Mouse (Mus musculus): ENCODE data around the gene Zfand4. TPM values are rescaled to one million over a fixed set of nuclear protein-coding genes. Genes with fewer than 3 reads are reported as not detected.

Gene Zfand4
- polyA plus RNA-seq, 1 experiment: 157 TPM

GRCm38 (mm10) chr6:116356948-116357325 lies 92.9 kb downstream of the Zfand4 start:
- H3K27ac ChIP-seq (ENCODE audit: control insufficient read depth, insufficient read depth, low read depth, low read length): no peak overlapping the region
- TF ChIP-seq POLR2A (IDR thresholded peaks at IDR 0.05; ENCODE audit: control insufficient read depth, low read depth, low read length) (no peak), CTCF (IDR thresholded peaks at IDR 0.05; ENCODE audit: control insufficient read depth, insufficient read depth, insufficient replicate concordance, low read depth, low read length) (no peak)

GRCm38 (mm10) chr6:116358056-116358455 lies 94.0 kb downstream of the Zfand4 start:
- Histone ChIP-seq H3K4me1 (ENCODE audit: control insufficient read depth, insufficient read depth, low read length) (no peaks in the 10 kb centered on the region), H3K4me3 (ENCODE audit: control insufficient read depth, low read depth, low read length) (no peak overlapping the region), H3K27ac (ENCODE audit: control insufficient read depth, insufficient read depth, low read depth, low read length) (0 out of 2 replicates have a peak overlapping the region, but pooled peaks have one; percentile 13), H3K27me3 (ENCODE audit: control insufficient read depth, insufficient read depth, low read length) (no peaks in the 10 kb centered on the region), H3K36me3 (ENCODE audit: control insufficient read depth, insufficient read depth, low read length) (no peaks in the 10 kb centered on the region)
- TF ChIP-seq POLR2A (IDR thresholded peaks at IDR 0.05; ENCODE audit: control insufficient read depth, low read depth, low read length): no peak
- TF ChIP-seq CTCF (IDR thresholded peaks at IDR 0.05; ENCODE audit: control insufficient read depth, insufficient read depth, insufficient replicate concordance, low read depth, low read length): no peak

More at GRCm38 (mm10) chr6:116356948-116357325, 92.9 kb downstream of the Zfand4 start:
- Histone ChIP-seq H3K36me3 (ENCODE audit: control insufficient read depth, insufficient read depth, low read length) (no peaks in the 10 kb centered on the region), H3K4me3 (ENCODE audit: control insufficient read depth, low read depth, low read length) (no peak overlapping the region), H3K4me1 (ENCODE audit: control insufficient read depth, insufficient read depth, low read length) (no peaks in the 10 kb centered on the region), H3K27me3 (ENCODE audit: control insufficient read depth, insufficient read depth, low read length) (no peaks in the 10 kb centered on the region)

GRCm38 (mm10) chr6:116359256-116359655 lies 95.2 kb downstream of the Zfand4 start:
- Histone ChIP-seq H3K27ac (ENCODE audit: control insufficient read depth, insufficient read depth, low read depth, low read length) (no peak overlapping the region), H3K27me3 (ENCODE audit: control insufficient read depth, insufficient read depth, low read length) (no peaks in the 10 kb centered on the region), H3K4me3 (ENCODE audit: control insufficient read depth, low read depth, low read length) (no peak overlapping the region), H3K36me3 (ENCODE audit: control insufficient read depth, insufficient read depth, low read length) (no peaks in the 10 kb centered on the region), H3K4me1 (ENCODE audit: control insufficient read depth, insufficient read depth, low read length) (no peaks in the 10 kb centered on the region)
- TF ChIP-seq POLR2A (IDR thresholded peaks at IDR 0.05; ENCODE audit: control insufficient read depth, low read depth, low read length) (no peak), CTCF (IDR thresholded peaks at IDR 0.05; ENCODE audit: control insufficient read depth, insufficient read depth, insufficient replicate concordance, low read depth, low read length) (no peak)

GRCm38 (mm10) chr6:116361463-116361862 lies 97.4 kb downstream of the Zfand4 start:
- Histone ChIP-seq H3K36me3 (ENCODE audit: control insufficient read depth, insufficient read depth, low read length) (no peaks in the 10 kb centered on the region), H3K27me3 (ENCODE audit: control insufficient read depth, insufficient read depth, low read length) (no peaks in the 10 kb centered on the region), H3K4me1 (ENCODE audit: control insufficient read depth, insufficient read depth, low read length) (no peaks in the 10 kb centered on the region), H3K4me3 (ENCODE audit: control insufficient read depth, low read depth, low read length) (no peak overlapping the region), H3K27ac (ENCODE audit: control insufficient read depth, insufficient read depth, low read depth, low read length) (no peak overlapping the region)
- no peak for TF ChIP-seq POLR2A (IDR thresholded peaks at IDR 0.05; ENCODE audit: control insufficient read depth, low read depth, low read length)
- no peak for TF ChIP-seq CTCF (IDR thresholded peaks at IDR 0.05; ENCODE audit: control insufficient read depth, insufficient read depth, insufficient replicate concordance, low read depth, low read length)

GRCm38 (mm10) chr6:116361993-116362392 lies 98.0 kb downstream of the Zfand4 start:
- H3K4me1 ChIP-seq (ENCODE audit: control insufficient read depth, insufficient read depth, low read length): no peaks in the 10 kb centered on the region
- no peaks in the 10 kb centered on the region for H3K27me3 ChIP-seq (ENCODE audit: control insufficient read depth, insufficient read depth, low read length)
- no peaks in the 10 kb centered on the region for H3K36me3 ChIP-seq (ENCODE audit: control insufficient read depth, insufficient read depth, low read length)
- TF ChIP-seq POLR2A (IDR thresholded peaks at IDR 0.05; ENCODE audit: control insufficient read depth, low read depth, low read length) (no peak), CTCF (IDR thresholded peaks at IDR 0.05; ENCODE audit: control insufficient read depth, insufficient read depth, insufficient replicate concordance, low read depth, low read length) (no peak)
- no peak overlapping the region for H3K4me3 ChIP-seq (ENCODE audit: control insufficient read depth, low read depth, low read length)
- H3K27ac ChIP-seq (ENCODE audit: control insufficient read depth, insufficient read depth, low read depth, low read length): no peak overlapping the region

GRCm38 (mm10) chr6:116367971-116368370 lies 103.9 kb downstream of the Zfand4 start:
- H3K27me3 ChIP-seq (ENCODE audit: control insufficient read depth, insufficient read depth, low read length): no peaks in the 10 kb centered on the region
- H3K27ac ChIP-seq (ENCODE audit: control insufficient read depth, insufficient read depth, low read depth, low read length): no peak overlapping the region
- H3K36me3 ChIP-seq (ENCODE audit: control insufficient read depth, insufficient read depth, low read length): no peaks in the 10 kb centered on the region
- no peak overlapping the region for H3K4me3 ChIP-seq (ENCODE audit: control insufficient read depth, low read depth, low read length)
- no peak for TF ChIP-seq POLR2A (IDR thresholded peaks at IDR 0.05; ENCODE audit: control insufficient read depth, low read depth, low read length)
- TF ChIP-seq CTCF (IDR thresholded peaks at IDR 0.05; ENCODE audit: control insufficient read depth, insufficient read depth, insufficient replicate concordance, low read depth, low read length): no peak
- H3K4me1 ChIP-seq (ENCODE audit: control insufficient read depth, insufficient read depth, low read length): no peaks in the 10 kb centered on the region

DNA sequence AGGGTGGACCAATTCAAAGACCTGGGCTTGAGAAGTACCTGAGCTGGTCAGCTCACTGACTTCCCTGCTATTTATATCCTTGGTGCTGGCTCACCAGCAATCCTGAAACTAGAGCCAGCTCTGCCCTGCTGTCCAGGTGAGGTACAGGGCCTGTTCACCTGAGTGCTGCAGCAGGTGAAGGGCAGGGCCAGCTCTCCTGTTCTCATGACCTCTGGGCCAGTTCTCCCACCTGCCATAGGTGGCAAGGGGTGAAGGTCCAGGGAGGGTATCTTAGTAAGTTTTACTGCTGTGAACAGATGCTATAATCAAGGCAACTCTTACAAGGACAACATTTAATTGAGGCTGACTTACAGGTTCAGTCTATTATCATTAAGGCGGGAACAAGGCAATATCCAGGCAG lies 105.8 kb downstream of the Zfand4 start:
- TF ChIP-seq POLR2A (IDR thresholded peaks at IDR 0.05; ENCODE audit: control insufficient read depth, low read depth, low read length): no peak
- TF ChIP-seq CTCF (IDR thresholded peaks at IDR 0.05; ENCODE audit: control insufficient read depth, insufficient read depth, insufficient replicate concordance, low read depth, low read length): no peak

More for the DNA sequence above, 105.8 kb downstream of the Zfand4 start:
- Histone ChIP-seq H3K4me3 (ENCODE audit: control insufficient read depth, low read depth, low read length) (no peak overlapping the region), H3K27ac (ENCODE audit: control insufficient read depth, insufficient read depth, low read depth, low read length) (no peak overlapping the region), H3K36me3 (ENCODE audit: control insufficient read depth, insufficient read depth, low read length) (no peaks in the 10 kb centered on the region), H3K27me3 (ENCODE audit: control insufficient read depth, insufficient read depth, low read length) (no peaks in the 10 kb centered on the region), H3K4me1 (ENCODE audit: control insufficient read depth, insufficient read depth, low read length) (no peaks in the 10 kb centered on the region)

All from testis, adult 2 months (tissue).